Mouse (Mus musculus) liver, embryonic 16.5 days (tissue): ENCODE measurements around the gene Fcho1. TPM values are rescaled to one million over a fixed set of nuclear protein-coding genes. Genes with fewer than 3 reads are reported as not detected.
A peak's percentile ranks its signal among the peaks of the same experiment; 100 is the strongest.

Experiments
- ATAC-seq: fragments of 200-750 bp; cut with Nextera tagmentation; 2 replicates; pipeline ENCODE4 v1.8.0; 2017; ENCODE audit warnings: low read depth, mild to moderate bottlenecking, moderate number of reproducible peaks, moderate library complexity
- H3K27ac ChIP-seq: fragments of 300-500 bp; sonication (generic); 2 replicates; pipeline ENCODE4 v1.5.1; 2014; ENCODE audit warnings: mild to moderate bottlenecking, low read length
- H3K27me3 ChIP-seq: fragments of 300-500 bp; sonication (generic); 2 replicates; pipeline ENCODE4 v1.6.1; 2014; ENCODE audit warnings: low read depth, low read length, mixed read lengths; ENCODE audit not compliant: control insufficient read depth, insufficient read depth
- H3K36me3 ChIP-seq: fragments of 300-500 bp; sonication (generic); 2 replicates; pipeline ENCODE4 v1.6.1; 2014; ENCODE audit warnings: mild to moderate bottlenecking; ENCODE audit not compliant: control insufficient read depth, insufficient read depth
- H3K4me1 ChIP-seq: fragments of 300-500 bp; sonication (generic); 2 replicates; pipeline ENCODE4 v1.6.1; 2014; ENCODE audit warnings: low read depth, low read length, mixed read lengths; ENCODE audit not compliant: control insufficient read depth
- H3K4me2 ChIP-seq: fragments of 300-500 bp; sonication (generic); 2 replicates; pipeline ENCODE4 v1.6.1; 2014; ENCODE audit warnings: low read depth, low read length, mixed read lengths
- H3K4me3 ChIP-seq: fragments of 300-500 bp; sonication (generic); 2 replicates; pipeline ENCODE4 v1.5.1; 2014; ENCODE audit warnings: low read depth, mild to moderate bottlenecking, low read length
- H3K9ac ChIP-seq: fragments of 300-500 bp; sonication (generic); 2 replicates; pipeline ENCODE4 v1.6.1; 2014; ENCODE audit warnings: low read depth, low read length
- H3K9me3 ChIP-seq: fragments of 300-500 bp; sonication (generic); replicated peaks from 2 replicates; pipeline ENCODE4 v1.6.1; 2016; ENCODE audit warnings: low read length; ENCODE audit not compliant: control insufficient read depth
- WGBS: fragments of 180-500 bp; shearing (Covaris S2); extraction: QIAGEN DNeasy Blood & Tissue Kit; methylation state at CpG from one replicate; pipeline ENCODE4 v1.1.7; 2014; ENCODE audit not compliant: insufficient replicate concordance; 5-methylcytosine and 5-hydroxymethylcytosine counted together
- polyA plus RNA-seq: library from polyadenylated mRNA; unstranded; fragments of >200 nt; fragmentation: Nextera tagmentation; extraction: Ambion mirVana; gene quantifications from 2 replicates; pipeline ENCODE4 v1.2.1, GENCODE M21; 2015

The Fcho1 gene
- polyA plus RNA-seq, 1 experiment from 2014 or later, result 24.5 TPM

DNA sequence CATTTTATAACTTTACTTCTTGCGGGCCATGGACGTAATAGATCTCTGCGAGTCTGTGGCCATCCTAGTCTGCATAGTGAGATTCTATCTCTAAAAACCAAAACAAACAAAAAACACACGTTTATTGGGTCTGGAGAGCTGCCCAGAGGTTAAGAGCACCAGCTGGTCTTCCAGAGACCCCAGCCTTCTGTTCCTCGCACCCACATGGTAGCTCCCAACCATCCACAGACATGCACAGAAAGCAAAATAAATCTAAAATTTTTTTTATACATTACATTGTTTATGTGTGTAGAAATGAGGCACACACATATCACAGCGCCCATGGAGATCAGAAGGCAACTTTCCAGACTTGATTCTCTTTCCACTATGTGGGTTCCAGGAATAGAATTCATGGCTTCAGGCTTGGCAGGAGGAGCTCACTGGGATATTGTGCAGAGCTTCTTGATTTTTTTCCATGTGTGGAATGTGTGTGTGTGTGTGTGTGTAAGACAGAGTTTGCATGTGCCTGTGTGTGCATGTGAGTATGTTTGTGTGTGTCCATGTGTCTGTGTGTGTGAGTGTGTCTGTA is 53.3 kb downstream of the Fcho1 start:
- Histone ChIP-seq H3K27ac (no peak overlapping the region), H3K9ac (no peak overlapping the region), H3K4me1 (peaks cover 28% of the 10 kb centered on the region), H3K4me3 (peak overlapping the region; percentile 61; the same call in 1 of the 2 replicates), H3K9me3 (no peaks in the 10 kb centered on the region), H3K27me3 (peaks cover 36% of the 10 kb centered on the region), H3K36me3 (no peaks in the 10 kb centered on the region), H3K4me2 (peak overlapping the region; percentile 85; the same call in 1 of the 2 replicates)
- no peak for ATAC-seq
- 61% methylated on average over 6 of the region's 6 CpGs for WGBS

DNA sequence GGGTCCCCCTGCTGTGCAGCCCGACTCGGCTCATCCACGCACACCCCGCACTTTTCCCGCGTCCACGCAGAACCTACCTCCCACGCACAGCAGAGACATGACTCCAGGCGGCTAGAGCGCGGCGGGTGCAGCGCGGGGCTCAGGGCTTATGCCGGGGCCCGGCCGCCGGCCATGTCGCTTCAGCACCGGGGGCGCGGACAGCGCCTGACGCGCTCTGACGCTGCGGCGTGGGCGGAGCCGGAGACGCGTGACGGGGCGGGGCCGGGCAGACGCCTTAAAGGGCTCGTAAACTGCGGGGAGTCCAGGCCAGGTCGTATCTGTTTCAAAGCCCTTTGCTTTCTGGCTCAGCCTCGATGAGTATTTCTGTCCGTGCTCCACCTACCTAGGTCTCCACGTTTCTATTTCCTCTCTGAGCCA is 54.0 kb downstream of the Fcho1 start, which contains the start of gene Unc13a:
Unc13a (minus strand) TSS at position 209 of the 417 bp plus-strand sequence.
- Histone ChIP-seq H3K4me2 (peak within 1 kb of the TSS; percentile 85), H3K36me3 (no peaks in the 10 kb centered on the region), H3K9me3 (no peaks in the 10 kb centered on the region), H3K4me1 (peaks cover 26% of the 10 kb centered on the region), H3K27ac (no peak within 1 kb of the TSS), H3K4me3 (peak within 1 kb of the TSS; percentile 61), H3K9ac (peak within 1 kb of the TSS; percentile 52), H3K27me3 (peaks cover 36% of the 10 kb centered on the region)
- ATAC-seq, result peak; percentile 66
- under 1% methylated on average over 42 of the region's 42 CpGs for WGBS

DNA sequence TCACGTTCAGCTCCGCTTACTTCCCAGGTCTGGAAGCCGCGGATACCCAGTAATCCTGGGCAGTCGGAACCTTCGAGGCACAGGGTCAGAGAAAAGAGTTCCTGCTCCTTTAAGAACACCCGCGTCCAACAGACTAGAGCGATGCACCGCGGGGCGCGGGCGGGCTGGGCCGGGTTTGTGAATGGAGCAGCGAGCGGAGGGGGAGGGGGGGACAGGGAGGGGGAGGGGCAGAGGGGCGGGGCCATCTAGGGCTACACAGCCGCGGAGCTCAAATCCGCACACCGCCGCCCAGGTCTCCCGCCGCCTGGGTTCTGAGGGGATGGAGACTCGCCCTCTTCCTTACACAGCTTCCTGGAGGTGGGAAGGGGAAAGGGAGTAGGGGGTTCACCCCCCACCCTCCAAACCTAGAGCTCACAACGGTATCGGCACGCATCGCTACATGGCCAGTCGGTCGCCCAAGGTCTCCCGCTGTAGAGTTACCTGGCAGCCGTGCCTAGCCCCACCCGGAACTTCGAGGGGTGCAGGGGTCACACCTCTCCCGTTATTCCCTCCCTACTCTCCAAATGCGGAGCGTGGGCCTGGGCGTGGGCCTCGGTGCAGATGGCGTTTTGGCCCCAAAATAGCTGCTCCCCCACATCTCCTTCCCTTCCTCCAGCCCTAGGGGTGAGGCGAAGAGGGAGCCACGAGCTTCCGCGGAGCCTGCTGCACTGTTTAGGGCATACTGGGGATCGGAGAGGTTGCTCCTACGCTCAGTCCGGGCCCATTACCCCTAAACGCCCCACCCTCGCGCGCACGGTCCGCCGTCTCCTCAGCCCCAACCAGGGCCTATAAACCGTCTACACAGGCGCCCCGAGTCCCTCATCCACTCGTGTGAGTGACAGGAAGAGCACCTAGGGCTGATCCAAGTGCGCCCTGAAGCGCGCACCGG is 54.6 kb downstream of the Fcho1 start:
- 0 out of 2 replicates have a peak, but pooled peaks have one; percentile 6 for ATAC-seq
- WGBS, result 1% methylated on average over 60 of the region's 64 CpGs
- Histone ChIP-seq H3K4me1 (peaks cover 26% of the 10 kb centered on the region), H3K4me2 (peak overlapping the region; percentile 85), H3K9ac (no peak overlapping the region), H3K27me3 (peaks cover 36% of the 10 kb centered on the region), H3K9me3 (no peaks in the 10 kb centered on the region), H3K36me3 (no peaks in the 10 kb centered on the region), H3K4me3 (peak overlapping the region; percentile 61), H3K27ac (no peak overlapping the region)

DNA sequence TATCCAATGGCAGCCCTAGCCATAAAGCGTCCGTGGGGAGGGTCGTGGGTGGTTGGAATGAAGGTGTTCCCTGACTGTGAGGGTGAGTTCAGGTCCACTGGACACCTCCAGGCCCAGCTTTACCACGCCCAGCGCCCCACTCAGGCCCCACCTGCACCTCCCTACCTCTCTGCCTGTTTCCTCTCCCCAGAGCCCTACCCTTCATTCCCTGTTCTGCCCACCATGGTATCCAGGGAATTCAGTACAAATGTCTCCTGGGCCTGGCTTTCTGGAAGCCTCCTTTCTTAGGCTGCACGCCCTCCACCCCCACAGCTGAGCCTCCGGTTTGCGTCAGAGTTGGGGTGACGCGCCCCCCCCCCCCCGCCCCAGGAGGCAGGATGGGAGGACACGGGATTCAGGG is 55.3 kb downstream of the Fcho1 start:
- WGBS, result 31% methylated on average over 7 of the region's 12 CpGs
- Histone ChIP-seq H3K9me3 (no peaks in the 10 kb centered on the region), H3K27ac (no peak overlapping the region), H3K4me2 (peak overlapping the region; percentile 85), H3K27me3 (peaks cover 36% of the 10 kb centered on the region), H3K4me1 (peaks cover 28% of the 10 kb centered on the region), H3K36me3 (no peaks in the 10 kb centered on the region), H3K9ac (no peak overlapping the region), H3K4me3 (peak overlapping the region; percentile 61; the same call in 1 of the 2 replicates)
- no peak for ATAC-seq

DNA sequence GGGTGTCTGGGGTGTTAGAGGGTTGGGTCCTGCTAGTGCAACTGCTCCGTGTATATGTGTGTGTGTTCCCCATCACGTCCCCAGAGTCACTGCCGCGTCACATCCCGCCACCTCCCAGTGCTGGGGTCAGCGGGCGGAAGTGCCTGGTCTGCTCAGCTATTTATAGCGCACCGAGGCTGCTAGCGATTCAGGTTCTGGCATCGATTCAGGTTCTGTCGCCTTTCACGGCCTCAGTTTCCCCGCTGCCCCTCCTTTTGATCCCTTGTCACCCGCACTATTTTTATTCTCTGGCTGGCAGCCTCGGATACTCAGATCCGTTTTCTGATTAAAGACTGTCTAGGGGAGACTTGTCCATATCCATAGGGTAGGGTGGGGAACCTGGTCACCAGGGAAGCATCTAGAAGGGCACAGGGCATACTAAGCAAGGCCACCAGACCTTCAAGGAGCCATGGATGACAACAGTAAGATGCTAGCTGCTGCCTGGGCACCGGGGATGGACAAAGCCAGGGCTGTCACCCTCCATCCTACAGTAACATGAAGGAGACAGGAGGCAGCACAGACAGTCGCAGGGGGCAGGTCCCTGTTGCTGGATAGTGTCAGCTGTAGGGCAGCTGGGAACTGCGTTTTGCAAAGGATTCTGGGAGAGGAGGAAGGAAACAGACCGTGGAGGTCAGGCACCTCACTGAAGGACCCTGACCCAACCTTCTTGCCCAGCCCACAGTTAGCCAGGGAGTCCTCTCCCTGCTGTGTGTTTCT is 57.1 kb downstream of the Fcho1 start:
- Histone ChIP-seq H3K4me2 (peak overlapping the region; percentile 44), H3K27me3 (peaks cover 36% of the 10 kb centered on the region), H3K9me3 (no peaks in the 10 kb centered on the region), H3K9ac (no peak overlapping the region), H3K4me1 (peaks cover 30% of the 10 kb centered on the region), H3K27ac (no peak overlapping the region), H3K36me3 (no peaks in the 10 kb centered on the region), H3K4me3 (no peak overlapping the region)
- no peak; the same call in 1 of the 2 replicates for ATAC-seq
- 1% methylated on average over 21 of the region's 21 CpGs for WGBS

DNA sequence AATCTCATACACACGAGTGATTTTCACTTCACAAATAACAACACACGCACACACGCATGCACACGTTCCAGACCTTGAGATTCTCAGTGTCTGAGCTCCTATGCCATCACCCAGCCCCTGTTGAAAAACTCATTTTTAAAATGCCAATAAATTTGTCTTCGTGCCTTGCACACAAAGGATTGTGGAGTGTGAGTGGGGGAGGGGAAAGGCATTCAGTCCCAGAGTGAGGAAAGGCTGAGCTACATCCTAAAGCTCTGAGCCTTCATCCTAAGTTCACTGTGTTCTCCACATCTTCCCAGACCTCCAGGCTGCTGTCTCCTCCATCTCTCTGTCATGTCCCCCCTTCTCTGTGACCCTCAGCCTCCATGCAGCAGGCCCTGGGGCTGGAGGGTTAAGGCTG is 58.3 kb downstream of the Fcho1 start:
- H3K27ac ChIP-seq, result no peak overlapping the region
- peaks cover 30% of the 10 kb centered on the region for H3K4me1 ChIP-seq
- H3K4me2 ChIP-seq, result no peak overlapping the region
- ATAC-seq, result no peak
- no peaks in the 10 kb centered on the region for H3K9me3 ChIP-seq
- 58% methylated on average over 5 of the region's 5 CpGs for WGBS
- H3K27me3 ChIP-seq, result peaks cover 36% of the 10 kb centered on the region
- H3K36me3 ChIP-seq, result no peaks in the 10 kb centered on the region
- H3K4me3 ChIP-seq, result no peak overlapping the region
- no peak overlapping the region for H3K9ac ChIP-seq

DNA sequence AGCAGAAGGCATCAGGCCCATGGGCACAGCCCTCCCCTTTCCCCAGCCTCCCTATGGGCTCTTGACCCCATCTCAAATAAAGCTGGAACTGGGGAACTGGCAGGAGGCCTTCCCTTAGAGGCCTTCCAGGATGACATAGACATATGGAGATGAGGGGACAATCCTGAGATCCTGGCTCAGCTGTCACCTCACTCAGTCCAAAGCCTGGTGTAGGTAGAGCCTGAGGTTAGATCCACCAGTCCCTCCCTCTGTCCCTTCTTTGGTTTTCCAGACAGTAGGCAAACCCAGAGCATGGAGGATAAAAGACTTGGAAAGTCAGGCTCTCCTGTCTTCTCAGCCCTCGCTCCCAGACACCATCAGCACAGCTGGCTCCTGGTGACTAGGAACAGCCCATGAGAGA is 58.7 kb downstream of the Fcho1 start:
- Histone ChIP-seq H3K27ac (no peak overlapping the region), H3K36me3 (no peaks in the 10 kb centered on the region), H3K9me3 (no peaks in the 10 kb centered on the region), H3K27me3 (peaks cover 36% of the 10 kb centered on the region), H3K9ac (no peak overlapping the region), H3K4me1 (peaks cover 28% of the 10 kb centered on the region), H3K4me2 (no peak overlapping the region), H3K4me3 (no peak overlapping the region)
- 38% methylated on average over 1 of the region's 1 CpGs for WGBS
- no peak for ATAC-seq

DNA sequence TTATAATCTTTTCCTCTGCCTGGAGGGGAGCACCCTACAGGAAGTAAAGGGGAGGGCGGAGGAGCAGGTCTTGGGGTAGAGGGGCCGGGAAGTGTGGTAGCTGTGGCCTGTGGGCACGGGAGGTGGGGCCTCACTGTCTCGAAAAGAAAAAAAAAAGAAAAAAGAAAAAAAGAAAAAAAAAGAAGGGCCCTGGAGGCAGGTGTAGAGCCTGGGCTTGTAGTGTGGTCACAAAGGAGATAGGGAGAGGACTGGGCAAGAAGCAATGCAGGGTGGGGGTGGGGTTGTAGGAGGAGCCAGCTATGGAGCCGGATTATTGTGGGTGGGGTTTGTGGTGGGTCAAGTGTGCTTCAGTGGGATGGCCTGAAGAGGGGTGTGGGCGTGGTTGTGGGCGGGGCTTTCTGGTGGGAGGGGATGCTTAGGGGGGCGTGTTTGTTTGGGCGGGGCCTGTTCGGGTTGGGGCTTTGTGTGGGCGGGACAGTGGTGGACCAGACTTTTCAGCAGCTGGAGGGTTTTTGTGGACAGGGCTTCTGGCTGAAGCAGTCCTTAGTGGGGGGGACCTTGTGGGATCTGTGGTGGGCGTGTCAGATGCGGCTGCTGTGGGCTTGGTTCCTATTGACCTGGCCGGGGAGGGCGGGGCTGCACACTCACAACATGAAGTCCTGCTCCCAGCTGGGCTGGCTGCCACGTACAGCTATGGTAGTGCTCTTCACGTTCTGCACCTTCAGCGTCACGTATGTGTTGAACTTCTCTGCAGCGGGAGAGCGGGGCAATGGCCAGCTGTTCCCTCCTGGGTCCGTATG is 60.0 kb downstream of the Fcho1 start:
- 2% methylated on average over 22 of the region's 22 CpGs for WGBS
- no peaks in the 10 kb centered on the region for H3K36me3 ChIP-seq
- no peaks in the 10 kb centered on the region for H3K9me3 ChIP-seq
- peaks cover 32% of the 10 kb centered on the region for H3K27me3 ChIP-seq
- ATAC-seq, result peak; percentile 72
- peak overlapping the region; percentile 52 for H3K4me2 ChIP-seq
- peaks cover 15% of the 10 kb centered on the region for H3K4me1 ChIP-seq
- H3K9ac ChIP-seq, result no peak overlapping the region; the same call in 1 of the 2 replicates
- peak overlapping the region; percentile 31 for H3K4me3 ChIP-seq
- H3K27ac ChIP-seq, result no peak overlapping the region
